Mouse (Mus musculus) heart, postnatal 0 days (tissue): Measurements from ENCODE around the gene Gm10964. TPM values are rescaled to one million over a fixed set of nuclear protein-coding genes. Genes with fewer than 3 reads are reported as not detected.
A peak's percentile ranks its signal among the peaks of the same experiment; 100 is the strongest.
"Not testable (repeated sequence)": the region's sequence is repeated elsewhere in the genome, so short reads cannot be mapped to it uniquely, and the experiment has no call there.

Experiments used
- ATAC-seq: fragments of 200-750 bp; cut with Nextera tagmentation; 2 replicates; pipeline ENCODE4 v1.8.0; 2017; ENCODE audit warnings: low read depth, moderate number of reproducible peaks, moderate library complexity; ENCODE audit not compliant: insufficient read depth
- DNase-seq: peaks from one replicate; pipeline ENCODE4 v3.0.0-alpha.2; 2016; ENCODE audit warnings: low spot score
- H3K27ac ChIP-seq: fragments of 300-500 bp; sonication (generic); 2 replicates; pipeline ENCODE4 v1.5.1; 2014; ENCODE audit warnings: low read depth, mild to moderate bottlenecking
- H3K27me3 ChIP-seq: fragments of 300-500 bp; sonication (generic); 2 replicates; pipeline ENCODE4 v1.6.1; 2014; ENCODE audit warnings: low read length, mixed read lengths; ENCODE audit not compliant: control insufficient read depth, insufficient read depth
- H3K36me3 ChIP-seq: fragments of 300-500 bp; sonication (generic); replicated peaks from 2 replicates; pipeline ENCODE4 v1.6.1; 2014; ENCODE audit warnings: low read length, mixed read lengths; ENCODE audit not compliant: control insufficient read depth, insufficient read depth
- H3K4me1 ChIP-seq: fragments of 300-500 bp; sonication (generic); 2 replicates; pipeline ENCODE4 v1.6.1; 2014; ENCODE audit warnings: antibody characterized with exemption; ENCODE audit not compliant: control insufficient read depth, insufficient read depth
- H3K4me2 ChIP-seq: fragments of 300-500 bp; sonication (generic); 2 replicates; pipeline ENCODE4 v1.6.1; 2014; ENCODE audit warnings: low read depth, mild to moderate bottlenecking, low read length, moderate library complexity
- H3K4me3 ChIP-seq: fragments of 300-500 bp; sonication (generic); 2 replicates; pipeline ENCODE4 v1.5.1; 2014; ENCODE audit warnings: low read depth, low read length
- H3K9ac ChIP-seq: fragments of 300-500 bp; sonication (generic); replicated peaks from 2 replicates; pipeline ENCODE4 v1.6.1; 2014; ENCODE audit warnings: low read depth, low read length, mixed read lengths
- H3K9me3 ChIP-seq: fragments of 300-500 bp; sonication (generic); replicated peaks from 2 replicates; pipeline ENCODE4 v1.6.1; 2016; ENCODE audit warnings: low read length; ENCODE audit not compliant: control insufficient read depth
- CTCF ChIP-seq: IDR thresholded peaks from 2 replicates; pipeline ENCODE4 v1.5.1; 2016; ENCODE audit warnings: antibody characterized with exemption, control low read depth, low read depth
- EP300 ChIP-seq: IDR thresholded peaks from 2 replicates; pipeline ENCODE4 v1.6.1; 2016; ENCODE audit warnings: antibody characterized with exemption, low read depth
- WGBS: fragments of 180-500 bp; shearing (Covaris S2); extraction: QIAGEN DNeasy Blood & Tissue Kit; methylation state at CpG from one replicate; pipeline ENCODE4 v1.1.7; 2014; 5-methylcytosine and 5-hydroxymethylcytosine counted together
- polyA plus RNA-seq: library from polyadenylated mRNA; unstranded; fragments of >200 nt; fragmentation: Nextera tagmentation; extraction: Ambion mirVana; gene quantifications from 2 replicates; pipeline ENCODE4 v1.2.1, GENCODE M21; 2015
- total RNA-seq: library from RNA; depleted of rRNA; stranded (reverse); fragments of >200 nt; gene quantifications from 2 replicates; pipeline ENCODE4 v1.2.3, GENCODE M21; 2014; ENCODE audit warnings: low replicate concordance; rRNA removed

Gene Gm10964
- total and polyA plus RNA-seq, 2 experiments from 2014 or later, result not detected

DNA sequence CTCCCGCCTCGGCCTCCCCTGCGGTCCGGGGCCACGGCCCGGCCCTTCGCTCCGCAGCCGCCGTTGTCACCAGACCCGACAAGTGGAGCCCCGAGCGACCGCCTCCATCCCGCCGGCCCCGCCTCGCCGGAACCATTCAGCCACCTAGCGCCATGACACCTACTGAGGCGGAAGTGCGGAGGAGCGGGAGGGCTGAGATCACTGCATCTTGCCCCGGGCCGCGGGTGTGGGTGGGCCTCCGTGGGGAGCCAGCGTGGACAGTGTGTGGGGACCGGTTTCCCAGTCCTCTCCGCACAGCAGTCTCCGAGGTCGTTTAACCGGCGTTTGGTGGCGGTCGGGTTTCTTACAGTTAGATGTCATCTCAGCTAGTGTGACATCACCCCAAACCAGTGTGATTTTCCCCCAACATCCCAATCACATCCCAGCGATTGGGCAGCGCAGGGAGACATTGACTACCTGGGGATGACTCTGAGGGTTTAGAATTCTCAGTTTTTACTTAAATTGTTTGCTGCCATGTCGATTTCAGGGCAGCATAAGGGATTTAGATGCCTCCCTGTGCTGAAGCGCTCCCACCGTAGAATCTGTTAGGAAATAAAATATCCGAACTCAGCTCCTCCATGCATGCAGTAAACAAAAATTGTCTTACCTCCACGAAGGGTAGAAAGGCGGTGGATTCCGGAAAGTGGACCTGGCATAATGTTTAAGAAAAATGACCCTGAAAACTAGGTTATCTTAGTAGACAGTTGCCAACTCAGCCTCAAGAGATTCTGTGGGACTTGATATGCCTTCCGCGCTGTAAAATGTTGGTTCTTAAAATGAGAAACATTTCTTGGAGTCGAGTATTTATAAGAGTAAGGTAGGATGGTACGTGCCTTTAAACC, 52.3 kb downstream of the Gm10964 start, which contains the start of gene Hipk1:
Gene Hipk1, minus strand, starts transcription at position 334 of the 881 bp plus-strand sequence.
- Histone ChIP-seq H3K4me2 (peak within 1 kb of the TSS; percentile 83), H3K4me1 (peaks cover 24% of the 10 kb centered on the region), H3K27ac (peak within 1 kb of the TSS; percentile 95), H3K36me3 (no peaks in the 10 kb centered on the region), H3K4me3 (peak within 1 kb of the TSS; percentile 97), H3K9me3 (no peaks in the 10 kb centered on the region), H3K27me3 (no peaks in the 10 kb centered on the region), H3K9ac (peak within 1 kb of the TSS; percentile 97)
- peak; percentile 94 for ATAC-seq
- peak; percentile 90 for DNase-seq
- TF ChIP-seq CTCF (0 out of 2 replicates have a peak, but pooled peaks have one; percentile 4), EP300 (0 out of 2 replicates have a peak, but pooled peaks have one; percentile 21)
- WGBS, result 10% methylated on average over 41 of the region's 49 CpGs

GRCm38 (mm10) chr3:103792111-103792406, 52.9 kb downstream of the Gm10964 start:
- Histone ChIP-seq H3K4me2 (peak overlapping the region; percentile 83), H3K27ac (peak overlapping the region; percentile 95), H3K4me1 (peaks cover 23% of the 10 kb centered on the region), H3K4me3 (0 out of 2 replicates have a peak overlapping the region, but pooled peaks have one; percentile 97)
- not testable (repeated sequence) for DNase-seq, ATAC-seq, H3K27me3 ChIP-seq, H3K36me3 ChIP-seq, H3K9ac ChIP-seq, H3K9me3 ChIP-seq
- WGBS, result 71% methylated on average over 5 of the region's 5 CpGs

- ATAC-seq (no peak), DNase-seq (peak; percentile 36)
- H3K27me3 ChIP-seq, result no peaks in the 10 kb centered on the region
- H3K4me1 ChIP-seq, result peaks cover 20% of the 10 kb centered on the region; the same call in 1 of the 2 replicates
- H3K9ac ChIP-seq, result no peak overlapping the region
- no peak overlapping the region for H3K4me2 ChIP-seq
- H3K36me3 ChIP-seq, result no peaks in the 10 kb centered on the region
- no peak overlapping the region for H3K4me3 ChIP-seq
- H3K27ac ChIP-seq, result peak overlapping the region; percentile 95
- 64% methylated on average over 1 of the region's 1 CpGs for WGBS
- peak; percentile 65; the same call in 1 of the 2 replicates for TF ChIP-seq EP300
- TF ChIP-seq CTCF, result no peak
- no peaks in the 10 kb centered on the region for H3K9me3 ChIP-seq
These were observed 53.4 kb downstream of the Gm10964 start for GRCm38 (mm10) chr3:103792566-103792965.

Other genes starting within 250 kb of the Gm10964 start
- gene Syt6, start 164.1 kb upstream of the Gm10964 start, total RNA-seq, result not detected in 2 replicates
- gene Syt6, start 164.1 kb upstream of the Gm10964 start, polyA plus RNA-seq, result not detected in 2 replicates
- gene Atg4a-ps, start 93.3 kb upstream of the Gm10964 start, total RNA-seq, result not detected in 2 replicates
- 0.07 and 0.10 TPM in 2 replicates for gene Atg4a-ps, start 93.3 kb upstream of the Gm10964 start, polyA plus RNA-seq
- gene Olfml3, start 1.4 kb upstream of the Gm10964 start, total RNA-seq, result 14.0 and 20.5 TPM in 2 replicates
- gene Olfml3, start 1.4 kb upstream of the Gm10964 start, polyA plus RNA-seq, result 10.6 and 11.4 TPM in 2 replicates
- gene Hipk1, start 52.2 kb downstream of the Gm10964 start, total RNA-seq, result 56.9 and 61.1 TPM in 2 replicates
- gene Hipk1, start 52.2 kb downstream of the Gm10964 start, polyA plus RNA-seq, result 6.1 and 7.0 TPM in 2 replicates
- gene Dclre1b, start 70.1 kb downstream of the Gm10964 start, total RNA-seq, result 3.5 and 3.9 TPM in 2 replicates
- gene Dclre1b, start 70.1 kb downstream of the Gm10964 start, polyA plus RNA-seq, result 13.5 and 14.2 TPM in 2 replicates
- 14.5 and 38.1 TPM in 2 replicates for gene Ap4b1, start 70.2 kb downstream of the Gm10964 start, total RNA-seq
- gene Ap4b1, start 70.2 kb downstream of the Gm10964 start, polyA plus RNA-seq, result 14.5 and 14.9 TPM in 2 replicates
- 0.50 TPM in 1 of 2 replicates, not detected in the other for gene Gm43064, start 70.2 kb downstream of the Gm10964 start, total RNA-seq
- 0.37 TPM in 1 of 2 replicates, not detected in the other for gene Gm43064, start 70.2 kb downstream of the Gm10964 start, polyA plus RNA-seq
- not detected in 2 replicates for gene Bcl2l15, start 93.2 kb downstream of the Gm10964 start, total RNA-seq
- gene Bcl2l15, start 93.2 kb downstream of the Gm10964 start, polyA plus RNA-seq, result 0.15 and 0.25 TPM in 2 replicates
- gene Ptpn22, start 120.4 kb downstream of the Gm10964 start, total RNA-seq, result 0.11 TPM in 1 of 2 replicates, not detected in the other
- gene Ptpn22, start 120.4 kb downstream of the Gm10964 start, polyA plus RNA-seq, result 0.77 and 0.84 TPM in 2 replicates
- gene Rsbn1, start 174.8 kb downstream of the Gm10964 start, total RNA-seq, result 5.2 and 7.9 TPM in 2 replicates
- gene Rsbn1, start 174.8 kb downstream of the Gm10964 start, polyA plus RNA-seq, result 4.7 and 4.8 TPM in 2 replicates
- gene Phtf1, start 228.7 kb downstream of the Gm10964 start, total RNA-seq, result 6.2 and 10.1 TPM in 2 replicates
- 6.6 and 7.8 TPM in 2 replicates for gene Phtf1, start 228.7 kb downstream of the Gm10964 start, polyA plus RNA-seq